Mouse (Mus musculus): Measurements from ENCODE around the gene Ier5l. TPM values are rescaled to one million over a fixed set of nuclear protein-coding genes. Genes with fewer than 3 reads are reported as not detected.
A peak's percentile ranks its signal among the peaks of the same experiment; 100 is the strongest.

The Ier5l gene
- total RNA-seq, 4 experiments from 2014 or later: 2.4 to 5.0 (median 4.3) TPM

DNA sequence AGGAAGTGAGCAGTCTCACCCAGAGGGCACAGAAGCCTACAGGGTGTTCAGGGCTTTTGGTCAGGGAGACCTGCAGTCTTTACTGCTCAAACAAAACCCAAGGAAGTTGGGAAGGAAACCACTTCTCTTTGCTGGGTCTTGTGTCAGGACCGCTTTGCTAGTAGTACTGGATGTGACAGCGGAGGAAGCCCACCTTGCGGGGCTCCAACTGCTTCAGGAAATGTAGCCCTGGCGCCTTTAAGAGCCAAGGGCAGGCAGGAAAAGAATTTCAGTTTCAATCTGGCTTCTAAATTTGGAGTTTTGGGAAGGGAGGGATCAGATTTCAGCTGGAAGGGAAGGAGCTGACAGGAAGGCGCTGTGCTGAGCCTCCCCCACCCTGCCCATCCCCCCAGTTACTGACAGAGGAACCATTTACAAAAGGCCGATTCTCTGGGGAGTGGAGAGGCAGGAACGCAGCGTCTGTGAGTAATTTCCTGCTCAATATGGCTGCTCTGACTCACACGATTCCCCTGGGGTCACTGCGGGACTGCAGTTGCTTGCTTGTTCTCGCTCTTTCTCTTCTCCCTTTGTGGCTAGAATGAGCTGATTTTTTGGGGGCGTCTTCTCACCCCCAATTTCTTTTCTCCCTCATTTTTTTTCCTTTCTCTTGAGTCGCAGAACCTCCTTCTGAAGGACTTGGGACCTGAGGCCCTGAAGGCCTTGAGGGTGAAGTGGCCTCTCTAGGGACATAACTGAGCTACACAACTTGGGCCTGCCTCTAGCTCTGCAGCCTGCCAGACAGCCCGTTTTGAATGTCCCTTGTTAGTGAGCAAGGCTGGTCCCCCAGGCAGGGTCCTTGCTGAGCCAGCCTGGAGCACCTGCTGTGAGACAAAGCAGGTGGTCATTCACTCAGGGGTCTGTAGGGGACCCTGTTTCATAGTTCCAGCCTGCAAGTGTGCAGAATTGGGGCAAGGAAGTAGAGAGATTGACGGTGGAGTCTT lies 32.2 kb downstream of the Ier5l start:
- DNase-seq (ENCODE audit: low spot score): peak; percentile 95

DNA sequence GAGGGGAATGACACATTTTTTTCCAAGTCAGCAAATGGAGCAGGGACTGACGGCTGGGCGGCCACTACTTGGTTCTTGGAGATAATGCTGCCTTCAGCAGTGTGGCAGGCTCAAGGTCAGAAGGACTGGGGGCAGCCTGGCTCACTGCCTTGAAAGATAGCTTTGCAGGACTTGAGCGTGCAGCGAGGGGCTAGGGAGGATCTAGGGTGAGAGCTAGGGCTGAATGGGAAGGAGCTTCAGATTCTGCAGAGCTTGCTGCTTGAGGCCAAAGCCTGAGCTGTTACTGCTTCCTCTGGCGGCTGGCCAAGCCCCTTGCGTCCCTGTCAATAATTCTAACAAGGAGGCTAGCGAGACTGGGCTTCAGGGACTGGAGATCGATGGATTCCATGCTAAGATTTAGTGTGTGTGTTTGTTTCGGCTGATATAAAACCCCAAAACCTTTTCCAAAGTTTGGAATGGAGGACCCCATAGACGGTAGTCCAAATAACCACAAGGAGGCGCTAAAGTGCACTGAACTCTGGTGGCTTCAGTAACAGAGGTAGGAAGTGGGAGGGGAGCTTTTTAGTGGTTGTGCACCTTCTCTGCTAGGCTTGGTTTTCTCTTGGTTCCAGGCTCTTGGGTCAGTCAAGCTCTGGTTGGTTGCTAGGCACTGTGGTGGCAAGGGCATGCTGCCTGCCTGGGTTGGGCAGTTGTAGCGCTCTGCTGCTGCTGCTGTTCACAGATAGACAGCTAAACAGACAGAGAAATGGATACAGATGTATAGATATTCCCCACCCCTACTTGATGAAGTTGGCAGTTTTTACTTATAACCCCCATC lies 33.1 kb downstream of the Ier5l start:
- peak; percentile 90 for DNase-seq (ENCODE audit: low spot score)

DNA sequence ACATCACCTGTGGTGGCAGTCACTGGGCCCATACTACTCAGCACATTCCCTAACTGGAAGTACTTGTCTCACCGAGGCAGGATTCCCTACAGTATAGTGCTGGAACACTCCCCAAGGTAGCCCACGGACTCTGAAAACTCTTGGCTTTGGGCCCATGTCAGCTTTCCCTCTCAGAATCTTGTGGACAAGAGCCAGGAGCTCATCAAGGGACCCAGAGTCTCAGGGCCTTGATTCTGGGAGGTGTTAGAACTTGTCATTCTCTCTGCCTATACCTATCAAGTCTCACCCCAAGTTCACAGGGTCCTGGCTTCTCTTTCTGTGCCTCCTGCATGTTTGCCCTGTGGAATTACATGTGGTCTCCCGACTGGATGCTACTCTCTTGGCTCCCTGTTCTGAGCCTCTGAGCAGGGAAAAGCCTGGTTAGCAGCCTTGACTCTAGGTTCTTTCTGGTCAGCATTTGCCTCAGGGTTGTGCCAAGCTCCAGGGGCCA lies 33.8 kb downstream of the Ier5l start:
- DNase-seq (ENCODE audit: low spot score): no peak

DNA sequence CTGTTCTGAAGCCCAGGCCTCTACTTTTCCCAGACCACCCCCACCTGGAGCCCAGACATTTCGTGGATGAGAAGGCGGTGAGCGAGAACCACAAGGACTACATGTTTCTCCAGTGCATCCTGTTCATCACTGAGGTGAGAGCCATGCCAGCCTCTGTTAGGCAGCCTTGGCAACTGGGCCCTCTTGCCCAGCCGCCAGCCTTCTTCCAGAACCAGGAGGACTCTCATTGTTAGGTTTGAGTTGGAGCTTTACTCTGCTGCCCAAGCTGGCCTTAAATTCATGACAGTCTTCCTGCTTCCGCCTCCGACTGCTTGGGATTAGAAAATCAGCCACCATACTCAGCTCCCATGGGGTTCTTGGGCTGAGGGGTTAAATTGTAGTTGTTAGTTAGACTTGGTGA lies 34.4 kb downstream of the Ier5l start:
- DNase-seq (ENCODE audit: low spot score): no peak

DNA sequence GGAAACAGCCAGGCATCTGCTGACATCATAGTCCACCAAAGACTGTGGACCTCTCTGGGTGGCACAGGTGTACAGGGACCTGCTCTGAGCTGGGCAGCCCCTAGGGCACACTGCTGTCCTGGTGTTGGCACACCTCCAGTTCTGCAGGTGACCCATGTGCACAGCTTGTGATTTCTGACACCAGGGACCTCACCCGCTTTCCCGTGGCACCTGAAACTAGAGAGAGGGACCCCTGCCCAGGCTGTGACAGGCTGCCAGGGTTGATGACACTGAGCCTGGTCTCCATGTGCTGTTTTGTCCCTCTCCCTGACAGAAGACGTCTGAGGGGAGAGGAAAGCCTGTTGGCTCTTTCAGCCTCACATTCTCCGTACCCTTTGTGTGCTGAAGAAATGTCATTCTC lies 36.2 kb downstream of the Ier5l start:
- DNase-seq (ENCODE audit: low spot score): no peak

DNA sequence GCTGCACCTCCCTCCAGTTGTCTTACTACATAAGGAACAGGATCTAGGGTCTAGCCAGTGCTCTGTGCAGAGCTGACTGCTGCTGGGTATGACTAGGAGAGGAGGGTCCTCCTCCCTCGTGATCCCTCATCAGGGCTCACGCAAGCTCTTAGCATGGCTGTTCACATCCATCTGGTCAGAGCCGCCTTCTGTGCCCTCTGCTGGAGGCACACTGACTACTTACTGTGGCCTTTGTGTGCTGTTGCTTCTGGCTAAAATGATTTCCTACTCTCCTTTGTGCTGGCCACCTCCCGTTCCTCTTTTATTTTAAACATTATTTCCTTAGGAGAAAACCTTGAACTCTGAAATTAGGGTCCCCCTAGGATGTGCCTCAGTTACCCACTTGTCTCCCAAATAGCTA lies 37.2 kb downstream of the Ier5l start:
- no peak for DNase-seq (ENCODE audit: low spot score)

DNA sequence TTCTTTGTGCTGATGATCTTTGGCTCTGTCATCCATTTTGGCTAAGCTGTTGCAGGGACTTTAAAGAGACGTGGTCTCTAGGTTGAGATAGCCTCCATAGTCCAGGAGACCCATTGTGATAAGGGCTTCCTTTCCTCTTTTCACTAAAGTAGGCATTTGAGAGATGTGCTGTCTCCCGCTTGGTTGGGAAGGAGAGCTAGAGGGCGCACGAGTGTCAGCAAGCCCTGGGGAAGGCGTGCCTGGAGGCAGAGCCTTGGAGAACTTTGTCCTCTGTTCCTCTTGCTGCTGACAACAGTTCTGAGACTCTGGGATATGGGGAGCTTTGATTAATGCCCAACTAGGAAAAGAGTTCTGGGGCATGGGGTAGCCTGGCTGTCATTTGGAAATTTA lies 37.9 kb downstream of the Ier5l start:
- no peak for DNase-seq (ENCODE audit: low spot score)

DNA sequence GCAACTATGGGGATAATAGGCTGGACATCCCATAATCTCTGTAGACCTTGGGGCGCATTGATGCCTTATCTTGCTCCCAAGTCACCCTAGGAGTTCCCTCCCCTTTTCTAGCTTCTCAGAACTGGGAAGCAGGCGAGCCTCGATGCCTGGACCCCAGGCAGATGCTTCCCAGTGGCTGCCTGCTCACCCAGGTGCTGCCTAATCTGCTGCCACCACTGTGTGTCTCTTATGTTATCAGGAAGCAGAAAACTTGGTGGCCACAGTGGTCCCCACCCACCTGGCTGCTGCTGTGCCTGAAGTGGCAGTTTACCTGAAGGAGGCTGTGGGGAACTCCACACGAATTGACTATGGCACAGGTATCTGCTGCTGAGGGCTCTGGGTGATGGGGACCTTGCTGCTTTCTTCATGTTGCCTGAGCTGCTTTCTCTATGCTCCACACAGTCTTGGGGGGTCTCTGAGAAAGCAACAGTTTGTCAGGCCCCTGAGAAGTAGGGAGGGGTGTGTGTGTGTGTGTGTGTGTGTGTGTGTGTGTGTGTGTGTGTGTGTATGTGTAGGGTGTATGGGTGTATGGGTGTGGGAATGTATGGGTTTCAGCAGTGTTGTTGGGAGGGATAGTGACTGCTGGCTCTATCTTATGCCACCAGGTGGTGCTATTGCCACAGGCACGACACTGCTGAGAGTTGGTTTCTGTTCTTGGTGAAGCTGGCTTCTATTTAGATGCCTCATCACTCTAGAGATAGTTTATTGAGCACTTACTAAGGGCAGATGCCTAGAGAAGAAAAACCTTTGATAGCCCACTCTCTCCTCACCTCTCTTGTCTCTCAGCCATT lies 38.5 kb downstream of the Ier5l start:
- DNase-seq (ENCODE audit: low spot score): no peak

DNA sequence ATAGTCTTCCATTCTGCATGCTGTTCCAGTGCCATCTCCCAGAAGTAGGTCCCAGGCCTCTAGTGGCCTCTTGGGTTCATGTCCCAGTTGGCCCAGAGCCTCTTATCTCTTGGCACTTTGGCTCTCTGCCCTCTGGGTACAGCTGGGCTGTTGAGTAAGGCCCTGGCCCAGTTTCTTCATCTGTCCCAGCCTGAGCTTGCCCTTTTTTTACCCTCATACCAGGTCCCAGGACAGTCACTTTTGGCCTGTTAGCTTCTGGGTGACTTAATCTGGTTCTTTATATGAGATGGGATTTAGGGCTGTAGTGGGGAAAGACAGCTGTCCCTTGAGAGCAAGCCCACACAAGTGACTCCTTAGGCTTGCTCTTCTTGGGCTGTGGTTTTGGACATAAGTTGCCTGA lies 44.9 kb downstream of the Ier5l start:
- no peak for DNase-seq (ENCODE audit: low spot score)

Other genes with a start within 250 kb of the Ier5l start
- 10 to 100 TPM; 50.2 to 66.4 (median 61.0) TPM for gene Lrrc8a, start 236.5 kb downstream of the Ier5l start, total RNA-seq (2022)
- 1 to 10 TPM; 1.8 to 6.1 (median 3.6) TPM for gene Gm28035, start 233.7 kb downstream of the Ier5l start, total RNA-seq (2022)
- gene Phyhd1, start 208.0 kb downstream of the Ier5l start, total RNA-seq (2022): 100 to 1,000 TPM in 3 of 4 experiments, 10 to 100 TPM in 1; 97.7 to 135 (median 112) TPM
- 1 to 10 TPM in 2 of 4 experiments, not detected in 2; 1.3 to 3.7 TPM for gene Gm28038, start 193.2 kb downstream of the Ier5l start, total RNA-seq (2022)
- 10 to 100 TPM; 20.8 to 25.2 (median 24.1) TPM for gene Dolk, start 187.9 kb downstream of the Ier5l start, total RNA-seq (2022)
- gene Nup188, start 187.8 kb downstream of the Ier5l start, total RNA-seq (2022): 10 to 100 TPM; 15.3 to 19.8 (median 16.4) TPM
- 10 to 100 TPM; 37.2 to 45.5 (median 41.6) TPM for gene Sh3glb2, start 114.9 kb downstream of the Ier5l start, total RNA-seq (2022)
- 10 to 100 TPM; 66.5 to 76.0 (median 71.4) TPM for gene Miga2, start 110.0 kb downstream of the Ier5l start, total RNA-seq (2022)
- 1 to 10 TPM; 5.7 to 9.8 (median 7.9) TPM for gene Dolpp1, start 82.0 kb downstream of the Ier5l start, total RNA-seq (2022)
- gene Crat, start 58.4 kb downstream of the Ier5l start, total RNA-seq (2022): 100 to 1,000 TPM; 490 to 636 (median 559) TPM
- 100 to 1,000 TPM in 1 of 4 experiments, 10 to 100 TPM in 3; 74.6 to 100 (median 83.0) TPM for gene Ptpa, start 58.2 kb downstream of the Ier5l start, total RNA-seq (2022)
- gene Cstad, start 120.8 kb upstream of the Ier5l start, total RNA-seq (2022): 1 to 10 TPM in 3 of 4 experiments, under 1 TPM in 1; 0.69 to 2.3 (median 1.5) TPM

All from heart, adult 8-10 months (tissue).